Mouse (Mus musculus) thymus, postnatal 25 days (tissue): ENCODE measurements around the gene Enthd1.

Source experiments
- DNase-seq: peaks from one replicate; pipeline ENCODE4 v3.0.0; 2022

Enthd1 gene

DNA sequence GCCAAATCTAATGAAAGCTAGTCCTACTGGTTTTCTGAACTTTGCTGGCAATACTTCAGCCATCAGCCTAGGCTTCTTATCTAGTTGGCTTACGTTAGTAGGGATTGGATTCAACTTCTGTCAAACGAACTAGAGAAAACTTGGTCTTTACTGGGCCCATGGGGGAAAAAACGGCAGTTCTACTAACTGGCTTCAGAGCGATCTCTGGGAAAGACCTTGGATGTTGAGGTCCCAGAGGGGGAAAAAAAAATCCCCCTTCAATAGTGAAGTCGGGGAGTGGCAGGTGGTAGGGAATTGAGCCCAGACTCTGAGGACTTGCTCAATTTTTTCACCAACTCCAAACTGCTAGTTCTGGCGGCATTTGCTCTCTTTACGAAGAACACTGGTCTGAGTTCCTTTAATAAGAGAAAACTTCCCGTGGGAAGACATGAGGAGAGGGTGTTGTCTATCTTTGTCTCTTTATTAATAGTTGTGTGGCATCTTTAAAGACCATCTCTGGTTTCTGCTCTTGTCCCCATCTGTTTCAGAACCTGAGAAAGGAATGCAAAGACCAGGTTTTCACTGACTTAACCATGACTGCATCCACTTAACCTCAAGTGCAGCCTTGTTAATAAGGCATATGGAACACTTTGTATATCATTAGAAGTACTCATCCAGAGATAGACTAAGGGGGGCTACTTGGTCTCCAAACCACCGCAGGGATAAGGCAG is 8.0 kb upstream of the Enthd1 start:
- peak; percentile 36 for DNase-seq

- DNase-seq = peak; percentile 92
Measured at GRCm38 (mm10) chr15:80572291-80572690, 7.3 kb upstream of the Enthd1 start, which contains the start of gene Grap2. Gene Grap2 (plus strand): TSS chr15:80572594.

DNA sequence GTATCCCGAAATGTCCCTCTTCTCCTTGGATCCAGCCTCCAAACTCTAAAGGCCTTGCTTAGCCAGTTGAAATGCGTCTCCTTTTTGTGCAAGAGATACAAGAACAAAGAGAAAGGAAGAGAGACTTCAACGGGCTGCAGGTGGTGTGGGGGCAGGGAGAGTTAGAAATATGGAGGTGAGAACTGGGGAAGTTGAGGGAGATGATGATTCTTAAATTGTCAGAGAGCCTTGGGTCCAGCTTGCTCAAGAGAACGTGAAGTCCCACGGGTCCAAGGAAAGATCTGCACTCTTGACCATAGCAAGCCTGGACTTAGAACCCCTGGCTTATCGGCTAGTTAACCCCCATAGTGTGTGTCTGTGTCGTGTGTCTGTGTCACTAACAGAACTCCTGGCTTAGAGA is 6.7 kb upstream of the Enthd1 start:
- DNase-seq = peak; percentile 80

DNA sequence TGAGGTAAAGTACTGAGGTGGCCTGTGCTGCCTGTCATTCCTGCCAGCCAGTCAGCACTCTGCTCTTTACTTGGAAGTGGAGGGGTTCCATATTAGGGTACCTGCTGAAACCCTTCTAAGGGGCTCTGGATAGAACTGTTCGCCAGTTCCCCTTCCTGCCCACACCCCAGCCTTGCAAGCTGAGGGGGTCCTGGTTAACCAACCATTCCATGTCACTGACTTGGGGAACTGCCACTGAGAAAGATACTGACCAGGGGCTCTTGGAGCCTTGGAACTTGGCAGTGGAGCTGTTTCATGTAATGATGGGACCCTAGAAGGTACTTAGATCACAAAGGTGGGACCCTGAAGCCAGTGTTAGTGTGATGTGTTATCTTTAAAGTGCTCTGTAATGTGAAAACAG is 5.3 kb upstream of the Enthd1 start:
- no peak for DNase-seq

- DNase-seq = no peak
Measured at GRCm38 (mm10) chr15:80569205-80569604, 4.2 kb upstream of the Enthd1 start.

DNA sequence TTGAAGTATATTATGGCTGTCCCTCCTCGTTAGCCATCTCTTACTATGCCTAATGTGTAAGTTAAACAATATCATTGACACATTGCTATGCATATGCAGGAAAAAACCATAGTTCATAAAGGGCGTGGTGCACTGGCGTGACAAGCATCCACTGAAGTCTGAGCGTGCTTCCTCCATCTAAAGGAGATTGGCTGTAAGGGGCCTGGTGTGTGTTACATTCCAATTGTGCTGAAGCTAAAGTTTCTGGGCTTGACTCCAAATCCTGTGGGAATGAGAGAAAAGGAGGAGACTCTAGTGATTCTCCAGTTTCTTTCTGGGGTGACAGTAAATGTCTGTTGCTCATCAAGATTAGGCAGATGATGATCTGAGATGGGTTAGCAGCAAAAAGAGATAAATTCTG is 2.8 kb upstream of the Enthd1 start:
- DNase-seq = no peak

GRCm38 (mm10) chr15:80567139-80567538 is 2.2 kb upstream of the Enthd1 start:
- DNase-seq = peak; percentile 58

DNA sequence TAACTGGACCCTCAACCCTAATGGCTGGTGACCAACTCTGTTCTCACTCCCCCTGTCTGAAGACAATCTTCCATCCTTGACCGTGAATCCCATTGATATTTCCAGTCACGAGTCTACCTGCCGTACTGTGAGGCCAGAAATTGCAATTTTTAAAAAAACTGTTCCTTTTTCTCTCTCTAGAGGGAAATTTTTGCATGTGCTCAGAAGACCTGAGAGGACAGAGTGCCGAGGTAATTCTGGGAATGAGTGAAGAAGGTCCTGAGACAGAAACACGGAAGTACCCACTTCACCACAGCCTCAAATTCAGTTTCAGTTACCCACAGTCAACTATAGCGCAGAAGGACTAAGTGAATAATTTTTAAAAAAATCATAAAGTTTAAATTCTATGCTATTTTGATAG is 1.7 kb upstream of the Enthd1 start:
- no peak for DNase-seq

DNA sequence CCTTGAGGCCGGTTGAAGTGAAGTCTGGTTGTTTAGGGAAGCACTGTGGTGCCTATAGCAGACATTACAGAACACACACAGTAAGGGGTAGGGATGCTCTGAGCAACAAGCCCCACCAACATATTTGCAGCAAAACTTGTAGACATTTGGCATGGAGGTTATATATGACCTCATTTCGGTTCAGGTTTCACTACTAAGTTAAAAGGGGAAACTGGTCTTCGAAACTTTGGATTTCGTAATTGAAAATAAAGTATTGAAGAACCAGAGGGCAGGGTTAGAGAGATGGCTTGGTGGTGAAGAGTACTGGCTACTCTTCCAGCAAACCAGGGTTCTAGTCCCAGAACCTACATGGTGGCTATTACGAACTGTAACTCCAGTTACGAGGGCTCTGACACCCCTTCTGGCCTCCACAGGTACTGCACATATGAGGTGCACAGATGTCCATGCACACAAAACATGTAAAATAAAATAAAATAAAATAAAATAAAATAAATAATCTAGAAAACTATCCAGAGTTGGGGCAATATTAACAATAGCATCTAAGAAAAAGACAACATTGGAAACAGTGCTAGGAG is 1.2 kb downstream of the Enthd1 start:
- peak; percentile 57 for DNase-seq

DNA sequence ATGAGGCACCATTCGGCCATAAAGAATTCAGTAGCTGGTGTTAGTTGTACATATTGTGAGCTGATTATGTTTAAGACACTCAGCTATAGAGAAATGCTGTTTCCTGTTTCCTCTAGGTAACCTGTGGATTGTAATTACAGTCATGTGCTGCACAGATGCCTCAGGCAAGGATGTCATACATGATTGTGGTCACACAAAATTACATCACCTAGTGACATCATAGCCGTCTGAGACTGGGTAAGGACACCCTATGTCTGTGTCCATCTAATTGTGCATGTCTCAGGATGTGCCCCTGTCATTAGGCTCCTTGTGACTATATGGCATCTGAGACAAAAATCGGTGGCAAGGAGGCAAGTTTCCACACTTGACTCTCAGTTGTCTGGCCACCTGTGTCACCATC is 2.5 kb downstream of the Enthd1 start:
- DNase-seq = no peak

- DNase-seq = no peak
Measured at GRCm38 (mm10) chr15:80560646-80561580, 4.0 kb downstream of the Enthd1 start.

DNA sequence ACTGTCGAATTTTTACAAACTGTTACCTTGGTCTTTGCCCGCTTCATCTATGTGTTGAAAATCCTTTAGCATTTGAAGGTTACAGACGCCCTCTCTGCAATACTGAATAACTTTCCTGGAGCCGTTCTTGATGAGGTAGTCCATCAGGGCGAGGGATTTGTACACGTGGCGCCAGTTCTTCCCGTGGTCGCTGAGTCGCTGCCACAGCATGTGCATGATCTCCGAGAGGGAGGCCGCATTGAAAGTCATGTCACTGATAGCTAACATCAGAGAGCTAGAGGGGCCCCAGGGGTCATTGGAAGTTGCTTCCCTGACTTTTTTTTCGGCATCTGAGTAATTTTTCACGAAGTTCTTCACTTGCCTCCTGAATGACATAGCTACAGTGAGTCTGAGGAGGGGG is 5.0 kb downstream of the Enthd1 start:
- peak; percentile 48 for DNase-seq

- no peak for DNase-seq
Measured at GRCm38 (mm10) chr15:80559534-80559933, 5.4 kb downstream of the Enthd1 start.

- DNase-seq = no peak
Measured at GRCm38 (mm10) chr15:80557745-80558144, 7.2 kb downstream of the Enthd1 start.

- DNase-seq = no peak
Measured at GRCm38 (mm10) chr15:80556021-80556420, 8.9 kb downstream of the Enthd1 start.

GRCm38 (mm10) chr15:80554860-80555822 is 9.8 kb downstream of the Enthd1 start:
- DNase-seq = peak; percentile 53

- DNase-seq = no peak
Measured at GRCm38 (mm10) chr15:80545430-80545829, 19.5 kb downstream of the Enthd1 start.

- peak; percentile 40 for DNase-seq
Measured at GRCm38 (mm10) chr15:80544115-80544514, 20.8 kb downstream of the Enthd1 start.

DNA sequence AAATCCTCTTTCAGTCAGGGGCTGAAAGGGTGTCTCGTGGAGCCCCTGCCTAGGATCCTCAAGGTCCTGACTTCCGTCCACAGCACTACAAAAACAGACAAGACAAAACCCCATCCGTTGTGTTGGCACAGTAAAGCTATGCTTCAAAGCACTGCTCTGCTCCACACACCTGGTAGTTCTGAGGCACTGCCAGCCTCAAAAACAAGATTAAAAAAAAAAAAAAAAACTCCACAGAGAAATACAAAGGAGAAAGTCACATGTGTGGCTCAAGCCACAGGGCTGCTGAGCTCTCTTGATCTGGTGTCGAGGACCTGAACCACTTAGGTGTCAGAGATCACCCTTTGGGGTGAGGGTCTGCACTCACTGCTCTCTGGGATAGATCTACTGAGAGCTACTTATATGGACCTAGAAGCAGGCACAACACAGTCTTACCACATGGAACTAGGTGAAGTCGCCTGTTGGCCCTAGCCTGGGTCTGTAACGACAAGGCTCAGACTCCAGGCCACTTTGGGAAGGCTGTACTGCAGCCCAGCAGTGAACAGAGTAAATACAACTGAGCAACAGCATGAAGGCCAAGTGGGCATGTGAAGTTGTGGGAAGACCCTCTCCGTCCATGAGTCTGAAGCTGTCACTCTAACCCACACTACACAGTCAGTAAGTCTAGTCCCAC is 26.1 kb downstream of the Enthd1 start:
- peak; percentile 75 for DNase-seq

DNA sequence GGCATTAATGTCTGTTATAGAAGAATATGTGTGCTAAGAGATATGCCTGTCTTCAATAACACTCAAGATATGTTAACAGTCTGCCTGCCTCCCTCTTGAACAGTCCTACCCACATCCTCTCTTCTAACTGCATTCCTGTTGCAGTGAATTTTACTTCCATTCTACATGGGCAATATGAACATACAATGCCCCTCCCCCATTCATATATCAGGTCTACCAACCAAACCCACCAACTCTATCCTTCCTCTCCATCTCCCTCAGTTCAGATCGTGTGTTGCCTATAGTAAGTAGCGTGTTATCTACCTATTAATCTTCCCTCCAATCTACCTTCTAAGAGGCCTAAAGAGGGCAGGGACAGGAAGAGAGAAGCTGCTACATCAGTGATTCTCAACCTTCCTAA is 26.9 kb downstream of the Enthd1 start:
- DNase-seq = peak; percentile 37

DNA sequence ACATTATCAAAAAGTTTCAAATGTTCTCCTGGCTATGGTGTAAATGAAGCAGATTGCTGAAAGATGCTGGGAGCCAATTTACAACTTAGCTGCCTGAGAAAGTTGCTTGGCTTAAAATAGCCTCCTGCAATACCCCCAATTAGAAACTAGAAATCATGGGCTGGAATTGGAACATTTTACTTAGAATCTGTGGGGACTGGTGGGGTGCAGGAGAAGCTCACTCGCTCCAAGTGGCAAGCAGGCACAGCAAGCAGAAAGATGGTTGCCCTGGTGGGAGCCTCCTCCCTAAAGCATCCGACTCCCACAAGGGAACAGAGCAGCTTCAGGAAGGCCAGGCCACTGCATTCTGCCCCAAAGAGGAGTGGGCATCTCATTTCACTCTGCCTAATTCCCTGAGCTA is 28.9 kb downstream of the Enthd1 start:
- DNase-seq = no peak

DNA sequence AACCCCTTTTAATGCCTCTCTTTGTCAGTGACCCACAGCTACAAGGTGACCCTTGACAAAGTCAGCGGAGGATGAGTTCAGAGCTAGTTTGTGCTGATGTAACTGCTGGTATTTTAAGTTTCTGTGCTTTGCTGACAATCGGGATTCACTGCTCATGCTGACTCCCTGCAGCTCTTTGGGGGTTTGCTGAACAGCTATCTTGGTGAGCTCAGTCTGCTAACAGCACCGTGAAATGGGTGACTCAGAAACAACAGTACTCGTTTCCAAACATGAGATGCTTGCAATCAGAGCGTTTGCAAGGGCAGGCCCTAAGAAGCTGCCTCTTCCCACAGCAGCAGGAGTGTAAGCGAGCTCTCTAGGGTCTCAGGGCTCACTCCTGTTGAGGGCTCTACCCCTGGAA is 31.7 kb downstream of the Enthd1 start:
- DNase-seq = no peak
